Mouse (Mus musculus): ENCODE measurements at regions not wholly inside any gene's neighbourhood (a gene's known extent, or its start where the extent isn't known, plus 50 kb on each side); places are given as distances from the start of the nearest gene placed in this dataset.

DNA sequence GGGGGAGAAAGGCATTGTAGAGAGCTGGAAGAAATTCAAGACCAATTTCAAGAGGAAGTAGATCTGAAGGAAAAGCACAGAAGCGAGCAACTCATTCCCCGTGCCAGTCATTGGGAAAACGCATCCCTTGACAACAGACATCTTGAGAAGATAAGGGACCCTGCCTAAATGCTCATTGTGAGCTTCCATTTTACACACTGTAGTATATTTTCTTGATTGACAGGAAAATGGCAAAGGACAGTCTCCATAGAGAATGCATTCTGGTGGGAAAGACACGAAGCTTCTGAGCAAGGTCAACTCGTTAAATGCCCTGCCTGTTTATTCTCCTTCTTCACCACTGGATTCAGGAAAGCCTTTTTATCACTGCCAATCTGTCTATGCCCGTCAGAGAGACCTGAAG lies 424.1 kb upstream of the Vwc2 start:
- in situ Hi-C loops (cut with MboI, MseI) = no loop called here

DNA sequence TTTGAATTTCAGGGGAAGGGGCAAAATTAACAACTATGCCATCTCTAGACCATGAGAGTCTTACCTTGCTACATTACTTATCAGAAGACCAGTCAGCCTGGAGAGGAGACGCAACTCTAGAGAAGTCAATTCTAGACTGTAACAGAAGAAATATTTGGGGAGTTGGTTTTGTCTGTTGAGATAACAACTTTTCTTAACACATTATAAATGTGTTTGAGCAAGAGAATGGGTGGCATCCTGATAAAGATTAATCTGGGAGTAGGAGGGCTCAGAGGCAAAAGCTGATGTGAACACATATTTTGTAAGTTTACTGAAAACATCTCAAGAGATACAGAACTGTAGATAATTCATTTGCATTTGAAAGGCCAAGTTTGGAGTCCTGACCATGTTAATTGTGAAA lies 389.0 kb upstream of the Vwc2 start:
- in situ Hi-C loops (cut with MboI, MseI) = loop anchor here (5.0 kb wide), 1 partner anchor 103 kb away; no protein-coding TSS in a partner anchor

DNA sequence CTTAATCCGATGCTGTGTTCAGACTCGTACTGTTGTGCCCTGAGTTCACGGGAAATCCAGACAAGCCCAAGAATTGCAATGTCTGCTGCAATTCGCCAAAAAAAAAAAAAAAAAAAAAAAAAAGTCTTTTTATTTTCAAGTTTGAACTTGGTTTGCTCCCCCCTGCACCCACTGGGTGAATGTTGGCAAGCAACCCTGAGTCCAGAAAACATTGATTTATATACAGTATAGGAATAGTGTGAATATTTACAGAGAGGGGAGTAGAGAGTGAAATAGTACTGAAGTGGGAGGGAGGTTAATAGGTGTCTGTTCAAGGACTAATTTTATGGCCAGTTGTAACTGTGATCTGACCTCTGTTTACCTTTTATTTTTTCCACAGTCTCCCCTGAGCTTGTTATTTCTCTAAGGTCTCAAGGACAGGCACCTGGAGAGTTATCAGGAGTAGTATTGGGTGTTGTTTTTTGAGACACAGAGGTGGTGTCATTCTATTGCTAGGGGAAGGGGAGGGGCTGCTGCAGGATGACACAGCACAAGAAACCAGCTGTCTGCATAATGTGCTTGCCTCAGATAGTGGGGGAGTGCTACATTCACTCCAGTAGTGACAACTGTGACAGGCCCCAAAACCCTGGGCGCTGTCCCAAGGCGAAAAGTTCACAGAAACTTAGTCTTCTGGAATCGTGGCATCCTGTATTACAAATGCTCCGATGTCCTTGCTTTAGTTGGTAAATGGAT lies 385.0 kb upstream of the Vwc2 start:
- in situ Hi-C loops (cut with MboI, MseI) = loop anchor here (5.0 kb wide), 1 partner anchor 107 kb away; no protein-coding TSS in a partner anchor
